Mouse (Mus musculus): Measurements from ENCODE around the gene Cdc42bpg. TPM values are rescaled to one million over a fixed set of nuclear protein-coding genes. Genes with fewer than 3 reads are reported as not detected.

Cdc42bpg gene
- total and polyA plus RNA-seq, 3 experiments, result 2.6 to 4.5 TPM; not detected in 1

GRCm38 (mm10) chr19:6297641-6298040, 8.6 kb upstream of the Cdc42bpg start (continued):
- TF ChIP-seq TCF12 (IDR thresholded peaks at IDR 0.05; ENCODE audit: low read depth, low read length) (peak; percentile 64), CHD1 (IDR thresholded peaks at IDR 0.05; ENCODE audit: low read depth, low read length) (no peak)

- no peak overlapping the region for H3K4me3 ChIP-seq (ENCODE audit: control insufficient read depth in 1 of 2, insufficient read depth in 1 of 2, low read depth in 2 of 2, low read length in 2 of 2)
- H3K79me2 ChIP-seq (ENCODE audit: control insufficient read depth, insufficient read depth, low read length, poor library complexity), result no peaks in the 10 kb centered on the region
- no peak overlapping the region for H3K27ac ChIP-seq (ENCODE audit: control insufficient read depth, low read depth, low read length)
- no peaks in the 10 kb centered on the region for H3K27me3 ChIP-seq (ENCODE audit: control insufficient read depth in 1 of 2, insufficient read depth in 2 of 2, low read length in 2 of 2)
- peaks cover 34 to 67% of the 10 kb centered on the region in 2 experiments for H3K4me1 ChIP-seq (ENCODE audit: control insufficient read depth in 1 of 2, insufficient read depth in 2 of 2, low read length in 2 of 2)
- DNase-seq (ENCODE audit: low read depth, low spot score), result no peak
- TF ChIP-seq NELFE (IDR thresholded peaks at IDR 0.05; ENCODE audit: low read depth, low read length) (no peak), POLR2A (IDR thresholded peaks at IDR 0.05; ENCODE audit: control insufficient read depth in 1 of 2, insufficient read depth in 1 of 2, low read depth in 1 of 2, low read length in 2 of 2, poor library complexity in 1 of 2) (no peak), BHLHE40 (IDR thresholded peaks at IDR 0.05; ENCODE audit: borderline replicate concordance, low read depth, low read length) (no peak), GATA1 (IDR thresholded peaks at IDR 0.05; ENCODE audit: low read depth, low read length) (no peak), JUND (IDR thresholded peaks at IDR 0.05; ENCODE audit: low read depth, low read length) (no peak), POLR2AphosphoS5 (IDR thresholded peaks at IDR 0.05; ENCODE audit: borderline replicate concordance, low read depth, low read length) (no peak), ETS1 (IDR thresholded peaks at IDR 0.05; ENCODE audit: low read depth, low read length) (no peak), MYB (IDR thresholded peaks at IDR 0.05; ENCODE audit: low read depth, low read length) (no peak), KAT2A (conservative IDR thresholded peaks at IDR 0.05; ENCODE audit: low read depth, low read length) (no peak), ZC3H11A (IDR thresholded peaks at IDR 0.05; ENCODE audit: low read depth, low read length) (no peak), HCFC1 (IDR thresholded peaks at IDR 0.05; ENCODE audit: low read depth, low read length) (no peak), USF1 (IDR thresholded peaks at IDR 0.05; ENCODE audit: low read depth, low read length) (no peak), SMC3 (IDR thresholded peaks at IDR 0.05; ENCODE audit: low read depth, low read length) (no peak), MAX (IDR thresholded peaks at IDR 0.05; ENCODE audit: low read length) (no peak), ZMIZ1 (IDR thresholded peaks at IDR 0.05; ENCODE audit: low read depth, low read length) (no peak), UBTF (IDR thresholded peaks at IDR 0.05; ENCODE audit: borderline replicate concordance, insufficient read depth, low read depth, low read length) (no peak), RAD21 (IDR thresholded peaks at IDR 0.05; ENCODE audit: low read depth, low read length) (no peak), TAL1 (IDR thresholded peaks at IDR 0.05; ENCODE audit: low read length) (no peak), E2F4 (IDR thresholded peaks at IDR 0.05; ENCODE audit: borderline replicate concordance, low read depth, low read length) (no peak)
- no peaks in the 10 kb centered on the region for H3K9me3 ChIP-seq (replicated peaks; ENCODE audit: insufficient read depth, low read length)
- no peak overlapping the region for H3K9ac ChIP-seq (ENCODE audit: control insufficient read depth, low read depth, low read length, poor library complexity, severe bottlenecking)
- H3K36me3 ChIP-seq (ENCODE audit: control insufficient read depth in 1 of 2, insufficient read depth in 2 of 2, low read length in 2 of 2), result peaks cover 4 to 55% of the 10 kb centered on the region in 2 experiments
Observed at GRCm38 (mm10) chr19:6299003-6299402, 7.3 kb upstream of the Cdc42bpg start.

Data from MEL (cell line).